16 mouse cellular contexts compared by ENCODE assay signal in the genomic region with DNA sequence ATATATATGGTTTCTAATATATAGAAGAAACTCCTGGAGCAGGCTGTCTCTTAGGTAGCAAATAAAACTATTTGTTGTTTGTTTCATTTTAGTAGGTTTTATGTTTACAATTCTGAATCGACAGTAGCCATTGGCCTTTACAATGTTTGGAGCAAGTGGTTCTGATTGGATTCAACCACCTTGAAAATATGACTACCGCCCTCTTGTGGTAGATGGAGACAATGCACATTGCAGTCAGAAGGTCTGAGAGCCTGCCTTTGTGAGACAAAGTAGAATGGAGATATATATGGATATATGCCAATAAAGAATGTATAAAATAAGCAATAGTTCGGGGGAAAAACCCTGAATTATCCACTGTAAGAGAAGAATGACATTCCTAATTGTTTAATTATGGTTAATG. TPM values are rescaled to one million over a fixed set of nuclear protein-coding genes. Genes with fewer than 3 reads are reported as not detected.
A peak's percentile ranks its signal among the peaks of the same experiment; 100 is the strongest.
DNase-seq lines count a peak whose midpoint lies in the region; ATAC-seq and TF ChIP-seq lines count a peak whose summit lies in the region.
"Had no signal": no experiment of that assay in that cellular context is flagged by ENCODE, and none has a peak within 500 bp of the region (broad histone marks: within the 10 kb centered on the region; RNA-seq: fewer than 3 reads in every experiment).

No protein-coding gene starts in this region.

- no peaks in the 10 kb centered on the region for H3K27me3 ChIP-seq in G1E (ENCODE audit: insufficient read depth, low read length)
- H3K27me3 ChIP-seq: neural tube, embryonic 15.5 days had no signal

- no peak for ATAC-seq in G1E (ENCODE audit: extremely low read depth, insufficient number of reproducible peaks, low FRiP score, poor library complexity, severe bottlenecking)

- no peaks in the 10 kb centered on the region for H3K4me1 ChIP-seq in G1E (ENCODE audit: insufficient read depth, low read depth, low read length)
- H3K4me1 ChIP-seq: neural tube, embryonic 15.5 days had no signal

- peak; percentile 7 for DNase-seq in adrenal gland, postnatal 10 days
- no peak for DNase-seq in adrenal gland, adult 18-20 months (ENCODE audit: low spot score in 2 of 2)
- peak in 1 of 2 experiments; percentile 15 for DNase-seq in layer of hippocampus, adult 2 months (ENCODE audit: low spot score in 2 of 2)
- no peak for DNase-seq in layer of hippocampus, postnatal 14 days (ENCODE audit: low spot score in 2 of 2)
- DNase-seq in G1E (ENCODE audit: low spot score), result no peak
- DNase-seq in forelimb bud, embryonic 11.5 days (ENCODE audit: low read depth, low spot score), result peak; percentile 21
- no peak for DNase-seq in gastrocnemius, postnatal 4 days (ENCODE audit: low spot score in 2 of 2)
- DNase-seq in urinary bladder, postnatal 25 days (ENCODE audit: low spot score), result no peak
- DNase-seq: adrenal gland, adult 8-10 months; B cell, adult 2 months; kidney, adult 9 months had no signal

- H3K4me3 ChIP-seq in layer of hippocampus, adult 2 months, result no peak overlapping the region
- H3K4me3 ChIP-seq in G1E (ENCODE audit: low read depth, low read length), result no peak overlapping the region
- H3K4me3 ChIP-seq: neural tube, embryonic 15.5 days had no signal

- no peak overlapping the region for H3K27ac ChIP-seq in layer of hippocampus, adult 2 months
- H3K27ac ChIP-seq: macrophage; neural tube, embryonic 15.5 days had no signal

- H3K36me3 ChIP-seq in G1E (replicated peaks), result no peaks in the 10 kb centered on the region
- H3K36me3 ChIP-seq: neural tube, embryonic 15.5 days had no signal

- H3K9me3 ChIP-seq in G1E (replicated peaks), result no peaks in the 10 kb centered on the region
- H3K9me3 ChIP-seq: neural tube, embryonic 15.5 days had no signal

- TF ChIP-seq CTCF in layer of hippocampus, adult 2 months (conservative IDR thresholded peaks at IDR 0.05), result peak; percentile 74
- peak; percentile 34; the same call in 1 of the 2 replicates for TF ChIP-seq CTCF in G1E (IDR thresholded peaks at IDR 0.05; ENCODE audit: low read depth, low read length)

RNA-seq across cellular contexts. Expression of gene Defb41, which starts 23.9 kb away (rescaled TPM):
- not detected for total RNA-seq in adrenal gland, postnatal 10 days (2021)
- not detected for total RNA-seq in adrenal gland, adult 18-20 months (2021)
- not detected for total RNA-seq in layer of hippocampus, adult 2 months (2021)
- not detected for total RNA-seq in layer of hippocampus, postnatal 14 days (2021)
- total RNA-seq in G1E (2014; fragmentation: Nextera tagmentation) (not detected in 2 replicates), G1E (2017) (not detected in 2 replicates)
- polyA plus RNA-seq in G1E (2012), result not detected in 2 replicates
- not detected for total RNA-seq in gastrocnemius, postnatal 4 days (2021)
- total RNA-seq: adrenal gland, adult 8-10 months; left cerebral cortex, postnatal 10 days had no signal
- polyA plus RNA-seq: embryonic facial prominence, embryonic 14.5 days; macrophage; neural tube, embryonic 15.5 days; spleen, adult 2 months had no signal

RNA-seq across cellular contexts. Expression of gene Defb18, which starts 51.6 kb away (rescaled TPM):
- total RNA-seq in adrenal gland, postnatal 10 days (2021), result not detected
- total RNA-seq in adrenal gland, adult 18-20 months (2021), result not detected
- not detected for total RNA-seq in layer of hippocampus, adult 2 months (2021)
- total RNA-seq in layer of hippocampus, postnatal 14 days (2021), result not detected
- total RNA-seq in G1E (2014; fragmentation: Nextera tagmentation), result not detected in 2 replicates
- total RNA-seq in G1E (2017), result not detected in 2 replicates
- polyA plus RNA-seq in G1E (2012), result not detected in 2 replicates
- total RNA-seq in gastrocnemius, postnatal 4 days (2021), result not detected
- total RNA-seq: adrenal gland, adult 8-10 months; left cerebral cortex, postnatal 10 days had no signal
- polyA plus RNA-seq: embryonic facial prominence, embryonic 14.5 days; macrophage; neural tube, embryonic 15.5 days; spleen, adult 2 months had no signal

Comparison
In these comparisons a context has a peak if more than half of its experiments do, and no peak if none do; other contexts are left out.
1. DNase-seq: peak in adrenal gland, postnatal 10 days (single experiment) and forelimb bud, embryonic 11.5 days (single experiment); none in adrenal gland, adult 18-20 months (0 of 2), layer of hippocampus, postnatal 14 days (0 of 2), G1E (single experiment), gastrocnemius, postnatal 4 days (0 of 2) and urinary bladder, postnatal 25 days (single experiment).